Mouse (Mus musculus) kidney, postnatal 4 days (tissue): ENCODE results near the gene Klhl31.

Experiments used
- DNase-seq, 2 experiments: peaks; one replicate each; pipeline ENCODE4 v3.0.0; 2021; ENCODE audit warnings: mixed read lengths in 2 of 2

Gene Klhl31

GRCm38 (mm10) chr9:77624171-77624570 is 12.1 kb upstream of the Klhl31 start:
- DNase-seq: no peak

- peak in 1 of 2 experiments; percentile 6 for DNase-seq
Measured at GRCm38 (mm10) chr9:77628676-77629075, 7.6 kb upstream of the Klhl31 start.

GRCm38 (mm10) chr9:77629708-77630107 is 6.6 kb upstream of the Klhl31 start:
- DNase-seq: no peak

GRCm38 (mm10) chr9:77630764-77631163 is 5.5 kb upstream of the Klhl31 start:
- no peak for DNase-seq

GRCm38 (mm10) chr9:77632432-77632831 is 3.9 kb upstream of the Klhl31 start:
- DNase-seq: no peak

GRCm38 (mm10) chr9:77636003-77636402 is 297 bp upstream of the Klhl31 start:
- DNase-seq: no peak

GRCm38 (mm10) chr9:77637357-77637756 is 1.1 kb downstream of the Klhl31 start:
- no peak for DNase-seq

GRCm38 (mm10) chr9:77645176-77645575 is 8.9 kb downstream of the Klhl31 start:
- DNase-seq: no peak

GRCm38 (mm10) chr9:77651847-77652246 is 15.5 kb downstream of the Klhl31 start:
- DNase-seq: no peak

GRCm38 (mm10) chr9:77653907-77654306 is 17.6 kb downstream of the Klhl31 start:
- no peak for DNase-seq

- DNase-seq: peak; percentile 45 to 62
Measured at GRCm38 (mm10) chr9:77655181-77655934, 19.1 kb downstream of the Klhl31 start.

GRCm38 (mm10) chr9:77655935-77656288 is 19.6 kb downstream of the Klhl31 start:
- DNase-seq: peak; percentile 51 to 69

- DNase-seq: peak; percentile 4 to 13
Measured at GRCm38 (mm10) chr9:77662917-77663316, 26.6 kb downstream of the Klhl31 start.

- DNase-seq: no peak
Measured at GRCm38 (mm10) chr9:77670095-77670494, 33.8 kb downstream of the Klhl31 start.

GRCm38 (mm10) chr9:77671004-77671403 is 34.7 kb downstream of the Klhl31 start:
- DNase-seq: no peak

- DNase-seq: no peak
Measured at GRCm38 (mm10) chr9:77673218-77673617, 36.9 kb downstream of the Klhl31 start.

- DNase-seq: peak in 1 of 2 experiments; percentile 17
Measured at GRCm38 (mm10) chr9:77673986-77674385, 37.7 kb downstream of the Klhl31 start.

GRCm38 (mm10) chr9:77684938-77685337 is 48.6 kb downstream of the Klhl31 start:
- no peak for DNase-seq

- DNase-seq: no peak
Measured at GRCm38 (mm10) chr9:77685825-77686500, 49.7 kb downstream of the Klhl31 start.

- DNase-seq: peak in 1 of 2 experiments; percentile 5
Measured at GRCm38 (mm10) chr9:77692707-77693106, 56.4 kb downstream of the Klhl31 start.

- DNase-seq: peak in 1 of 2 experiments; percentile 18
Measured at GRCm38 (mm10) chr9:77693405-77693804, 57.1 kb downstream of the Klhl31 start.

- DNase-seq: peak; percentile 16 to 20
Measured at GRCm38 (mm10) chr9:77695586-77695985, 59.3 kb downstream of the Klhl31 start.

GRCm38 (mm10) chr9:77703476-77703875 is 67.2 kb downstream of the Klhl31 start:
- no peak for DNase-seq

- DNase-seq: no peak
Measured at GRCm38 (mm10) chr9:77704108-77704507, 67.8 kb downstream of the Klhl31 start.
